Mouse (Mus musculus) stomach, adult 2 months (tissue): Measurements from ENCODE around the gene F2. TPM values are rescaled to one million over a fixed set of nuclear protein-coding genes. Genes with fewer than 3 reads are reported as not detected.

Experiments
- polyA plus RNA-seq: library from polyadenylated mRNA; depleted of rRNA; stranded (reverse); fragments of >200 nt; gene quantifications from 2 replicates; pipeline ENCODE4 v1.2.3, GENCODE M21; 2012; rRNA removed

F2 gene
- 0.75 and 1.2 TPM in 2 replicates for polyA plus RNA-seq

DNA sequence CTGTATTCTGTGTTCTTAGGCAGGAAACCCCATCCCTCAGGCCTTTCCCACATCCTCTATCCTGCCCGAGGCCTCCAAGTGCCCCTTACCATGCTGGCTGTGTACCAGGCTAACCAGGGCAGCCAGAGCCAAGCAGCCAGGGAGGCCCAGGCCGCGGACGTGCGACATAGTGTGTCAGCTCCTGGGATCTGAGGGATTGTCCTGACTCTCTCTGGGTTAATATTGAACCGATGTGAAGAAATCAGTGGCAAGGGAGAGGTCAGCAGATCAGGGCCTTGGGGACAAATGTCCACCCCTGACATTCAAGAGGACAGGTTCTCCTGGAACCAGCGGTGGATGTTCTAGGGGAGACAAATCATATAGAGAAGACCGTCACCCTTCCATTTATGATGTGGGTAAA is at the start of gene F2:
F2 (minus strand) TSS at position 186 of the 400 bp plus-strand sequence.

DNA sequence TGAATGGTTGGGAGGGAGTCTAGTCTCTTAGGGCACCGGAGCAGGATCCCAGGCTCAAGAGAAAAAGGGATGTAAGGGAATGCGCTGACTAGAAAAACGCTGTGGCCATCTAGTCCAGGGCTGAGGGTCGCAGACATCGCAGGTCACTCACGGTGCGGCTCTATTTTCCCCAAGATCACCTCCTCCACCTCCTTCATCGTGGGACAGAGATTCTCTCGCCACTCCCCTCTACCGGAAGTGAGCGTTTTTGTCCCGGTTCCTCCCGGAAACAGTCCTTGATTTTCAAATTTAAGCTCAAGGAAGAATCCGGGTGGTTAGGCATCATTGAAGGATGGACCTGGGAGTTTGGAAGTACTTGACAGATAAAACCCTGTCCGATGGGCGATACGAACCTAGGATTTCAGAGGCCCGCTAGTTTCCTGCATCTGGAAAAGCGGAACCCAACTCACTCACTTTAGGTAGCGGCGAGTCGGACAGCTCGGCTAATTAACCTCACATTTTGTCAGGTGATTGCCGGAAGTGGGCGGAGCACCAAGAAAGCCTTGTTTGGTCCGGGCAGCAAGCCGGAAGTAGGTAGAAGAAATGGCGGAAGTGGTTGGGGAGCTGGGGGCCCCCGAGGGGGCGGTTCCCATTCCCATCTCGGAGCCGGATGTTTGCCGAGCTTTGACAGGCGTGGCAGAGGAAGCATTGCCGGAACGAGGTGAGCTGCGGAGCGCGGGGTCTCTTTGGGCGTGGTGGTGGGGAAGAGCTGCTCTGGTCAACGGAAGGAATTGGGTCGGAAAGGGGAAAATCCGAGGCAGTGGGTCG is 13.5 kb upstream of the F2 start, which contains the start of the genes Zfp408 and Arhgap1:
Zfp408 (minus strand) TSS at position 239 of the 807 bp plus-strand sequence.
Arhgap1 (plus strand) TSS at position 308 of the 807 bp plus-strand sequence.

Other genes with a start within 250 kb of the F2 start
- 4.5 and 6.2 TPM in 2 replicates for gene 1110051M20Rik, start 191.7 kb downstream of the F2 start, polyA plus RNA-seq
- gene Lrp4, start 178.9 kb downstream of the F2 start, polyA plus RNA-seq: 1.2 and 2.1 TPM in 2 replicates
- 1.2 and 1.6 TPM in 2 replicates for gene Ckap5, start 109.7 kb downstream of the F2 start, polyA plus RNA-seq
- 7.5 TPM in 2 replicates for gene Zfp408, start 13.4 kb upstream of the F2 start, polyA plus RNA-seq
- 55.0 and 55.1 TPM in 2 replicates for gene Arhgap1, start 13.4 kb upstream of the F2 start, polyA plus RNA-seq
- gene Atg13, start 74.2 kb upstream of the F2 start, polyA plus RNA-seq: 12.2 and 14.6 TPM in 2 replicates
- gene Harbi1, start 74.4 kb upstream of the F2 start, polyA plus RNA-seq: 0.65 and 1.2 TPM in 2 replicates
- 8.4 and 9.5 TPM in 2 replicates for gene Ambra1, start 93.7 kb upstream of the F2 start, polyA plus RNA-seq